Mouse (Mus musculus) midbrain, embryonic 10.5 days (tissue): ENCODE results near the gene Tet1. TPM values are rescaled to one million over a fixed set of nuclear protein-coding genes. Genes with fewer than 3 reads are reported as not detected.
A peak's percentile ranks its signal among the peaks of the same experiment; 100 is the strongest.

ENCODE experiments used
- DNase-seq: peaks from one replicate; pipeline ENCODE4 v3.0.0-alpha.2; 2017; ENCODE audit warnings: low spot score
- H3K27ac ChIP-seq: fragments of 300-500 bp; sonication (generic); replicated peaks from 2 replicates; pipeline ENCODE4 v1.5.1; 2016; ENCODE audit warnings: mild to moderate bottlenecking
- H3K27me3 ChIP-seq: fragments of 300-500 bp; sonication (generic); 2 replicates; pipeline ENCODE4 v1.6.1; 2016; ENCODE audit warnings: low read depth, mild to moderate bottlenecking; ENCODE audit not compliant: poor library complexity, severe bottlenecking
- H3K36me3 ChIP-seq: fragments of 300-500 bp; sonication (generic); 2 replicates; pipeline ENCODE4 v1.6.1; 2016; ENCODE audit warnings: mild to moderate bottlenecking, moderate library complexity
- H3K4me1 ChIP-seq: fragments of 300-500 bp; sonication (generic); 2 replicates; pipeline ENCODE4 v1.6.1; 2016
- H3K4me3 ChIP-seq: fragments of 300-500 bp; sonication (generic); 2 replicates; pipeline ENCODE4 v1.5.1; 2016; ENCODE audit warnings: mild to moderate bottlenecking, moderate library complexity
- H3K9me3 ChIP-seq: fragments of 300-500 bp; sonication (generic); replicated peaks from 2 replicates; pipeline ENCODE4 v1.6.1; 2016; ENCODE audit warnings: mild to moderate bottlenecking
- WGBS: fragments of 180-500 bp; shearing (Covaris S2); methylation state at CpG from one replicate; pipeline ENCODE4 v1.1.7; 2016; 5-methylcytosine and 5-hydroxymethylcytosine counted together
- polyA plus RNA-seq: library from polyadenylated mRNA; unstranded; fragments of >200 nt; fragmentation: Nextera tagmentation; extraction: Ambion mirVana; gene quantifications from 2 replicates; pipeline ENCODE4 v1.2.1, GENCODE M21; 2016

The Tet1 gene
- polyA plus RNA-seq, 1 experiment from 2014 or later = 24.8 TPM

GRCm38 (mm10) chr10:62885969-62886798 is 22.6 kb downstream of the Tet1 start:
- Histone ChIP-seq H3K9me3 (no peaks in the 10 kb centered on the region), H3K27ac (peak overlapping the region; percentile 81), H3K4me3 (peak overlapping the region; percentile 64), H3K27me3 (peaks cover 20% of the 10 kb centered on the region), H3K36me3 (no peaks in the 10 kb centered on the region), H3K4me1 (peaks cover 51% of the 10 kb centered on the region)
- WGBS = under 1% methylated on average over 38 of the region's 38 CpGs
- DNase-seq = peak; percentile 63

- no peak for DNase-seq
- Histone ChIP-seq H3K9me3 (no peaks in the 10 kb centered on the region), H3K36me3 (0 out of 2 replicates have a peak, but pooled peaks cover under 1% of the 10 kb centered on the region), H3K4me1 (peaks cover 52% of the 10 kb centered on the region), H3K27me3 (peaks cover 20% of the 10 kb centered on the region), H3K27ac (no peak overlapping the region), H3K4me3 (peak overlapping the region; percentile 64)
- WGBS = 38% methylated on average over 10 of the region's 10 CpGs
These were observed 23.3 kb downstream of the Tet1 start for GRCm38 (mm10) chr10:62885460-62885859.

GRCm38 (mm10) chr10:62884517-62884916 is 24.3 kb downstream of the Tet1 start:
- H3K4me1 ChIP-seq = peaks cover 52% of the 10 kb centered on the region
- peaks cover 20% of the 10 kb centered on the region for H3K27me3 ChIP-seq
- peaks cover 4% of the 10 kb centered on the region; the same call in 1 of the 2 replicates for H3K9me3 ChIP-seq
- no peak for DNase-seq
- 27% methylated on average over 1 of the region's 1 CpGs for WGBS
- peaks cover 8% of the 10 kb centered on the region for H3K36me3 ChIP-seq
- peak overlapping the region; percentile 34 for H3K4me3 ChIP-seq
- peak overlapping the region; percentile 42; the same call in 1 of the 2 replicates for H3K27ac ChIP-seq

GRCm38 (mm10) chr10:62883933-62884372 is 24.8 kb downstream of the Tet1 start:
- peak; percentile 54 for DNase-seq
- H3K4me3 ChIP-seq = peak overlapping the region; percentile 34
- WGBS = 4% methylated on average over 9 of the region's 9 CpGs

GRCm38 (mm10) chr10:62881211-62881610 is 27.6 kb downstream of the Tet1 start:
- peaks cover 39% of the 10 kb centered on the region for H3K36me3 ChIP-seq
- H3K9me3 ChIP-seq = peaks cover 6% of the 10 kb centered on the region; the same call in 1 of the 2 replicates
- no peak overlapping the region for H3K27ac ChIP-seq
- H3K4me1 ChIP-seq = peaks cover 41% of the 10 kb centered on the region
- DNase-seq = peak; percentile 29
- no peak overlapping the region for H3K4me3 ChIP-seq
- peaks cover 15% of the 10 kb centered on the region for H3K27me3 ChIP-seq
- 42% methylated on average over 5 of the region's 5 CpGs for WGBS

More at GRCm38 (mm10) chr10:62883933-62884372, 24.8 kb downstream of the Tet1 start:
- Histone ChIP-seq H3K4me1 (peaks cover 52% of the 10 kb centered on the region), H3K27me3 (peaks cover 20% of the 10 kb centered on the region), H3K27ac (peak overlapping the region; percentile 42; the same call in 1 of the 2 replicates), H3K9me3 (peaks cover 6% of the 10 kb centered on the region; the same call in 1 of the 2 replicates), H3K36me3 (peaks cover 14% of the 10 kb centered on the region)

GRCm38 (mm10) chr10:62878056-62878455 is 30.7 kb downstream of the Tet1 start:
- peaks cover 39% of the 10 kb centered on the region for H3K36me3 ChIP-seq
- peaks cover 6% of the 10 kb centered on the region; the same call in 1 of the 2 replicates for H3K9me3 ChIP-seq
- peaks cover 17% of the 10 kb centered on the region for H3K4me1 ChIP-seq
- no peaks in the 10 kb centered on the region for H3K27me3 ChIP-seq
- no peak overlapping the region for H3K27ac ChIP-seq
- WGBS = 88% methylated on average over 13 of the region's 13 CpGs
- DNase-seq = no peak
- no peak overlapping the region for H3K4me3 ChIP-seq

GRCm38 (mm10) chr10:62875565-62875964 is 33.2 kb downstream of the Tet1 start:
- no peak overlapping the region for H3K4me3 ChIP-seq
- WGBS = 94% methylated on average over 4 of the region's 4 CpGs
- DNase-seq = no peak
- H3K27me3 ChIP-seq = no peaks in the 10 kb centered on the region
- H3K4me1 ChIP-seq = no peaks in the 10 kb centered on the region
- peaks cover 39% of the 10 kb centered on the region for H3K36me3 ChIP-seq
- no peak overlapping the region for H3K27ac ChIP-seq
- peaks cover 6% of the 10 kb centered on the region; the same call in 1 of the 2 replicates for H3K9me3 ChIP-seq

- H3K4me1 ChIP-seq = no peaks in the 10 kb centered on the region
- 77% methylated on average over 4 of the region's 4 CpGs for WGBS
- H3K4me3 ChIP-seq = no peak overlapping the region
- no peaks in the 10 kb centered on the region for H3K27me3 ChIP-seq
- H3K27ac ChIP-seq = no peak overlapping the region
- H3K9me3 ChIP-seq = peaks cover 5% of the 10 kb centered on the region; the same call in 1 of the 2 replicates
- no peak for DNase-seq
- H3K36me3 ChIP-seq = peaks cover 34% of the 10 kb centered on the region
These were observed 34.0 kb downstream of the Tet1 start for GRCm38 (mm10) chr10:62874828-62875227.

GRCm38 (mm10) chr10:62866035-62866791 is 42.6 kb downstream of the Tet1 start:
- Histone ChIP-seq H3K27me3 (no peaks in the 10 kb centered on the region), H3K27ac (peak overlapping the region; percentile 93), H3K9me3 (peaks cover 4% of the 10 kb centered on the region; the same call in 1 of the 2 replicates), H3K4me1 (peaks cover 32% of the 10 kb centered on the region), H3K36me3 (peaks cover 15% of the 10 kb centered on the region), H3K4me3 (peak overlapping the region; percentile 65)
- DNase-seq = peak; percentile 48
- WGBS = 16% methylated on average over 11 of the region's 11 CpGs

- peaks cover 4% of the 10 kb centered on the region; the same call in 1 of the 2 replicates for H3K9me3 ChIP-seq
- DNase-seq = peak; percentile 90
- under 1% methylated on average over 28 of the region's 28 CpGs for WGBS
- peak overlapping the region; percentile 93 for H3K27ac ChIP-seq
- no peaks in the 10 kb centered on the region for H3K27me3 ChIP-seq
- peaks cover 32% of the 10 kb centered on the region for H3K4me1 ChIP-seq
- peaks cover 23% of the 10 kb centered on the region for H3K36me3 ChIP-seq
- peak overlapping the region; percentile 65 for H3K4me3 ChIP-seq
These were observed 43.4 kb downstream of the Tet1 start for GRCm38 (mm10) chr10:62865167-62866034.

- no peak overlapping the region for H3K27ac ChIP-seq
- DNase-seq = no peak
- H3K36me3 ChIP-seq = peaks cover 27% of the 10 kb centered on the region
- H3K27me3 ChIP-seq = no peaks in the 10 kb centered on the region
- peak overlapping the region; percentile 65; the same call in 1 of the 2 replicates for H3K4me3 ChIP-seq
- H3K9me3 ChIP-seq = peaks cover 4% of the 10 kb centered on the region; the same call in 1 of the 2 replicates
- H3K4me1 ChIP-seq = peaks cover 32% of the 10 kb centered on the region
- 89% methylated on average over 3 of the region's 3 CpGs for WGBS
These were observed 45.2 kb downstream of the Tet1 start for GRCm38 (mm10) chr10:62863563-62863962.
